10 mouse cellular contexts compared by ENCODE assay signal in the genomic region with DNA sequence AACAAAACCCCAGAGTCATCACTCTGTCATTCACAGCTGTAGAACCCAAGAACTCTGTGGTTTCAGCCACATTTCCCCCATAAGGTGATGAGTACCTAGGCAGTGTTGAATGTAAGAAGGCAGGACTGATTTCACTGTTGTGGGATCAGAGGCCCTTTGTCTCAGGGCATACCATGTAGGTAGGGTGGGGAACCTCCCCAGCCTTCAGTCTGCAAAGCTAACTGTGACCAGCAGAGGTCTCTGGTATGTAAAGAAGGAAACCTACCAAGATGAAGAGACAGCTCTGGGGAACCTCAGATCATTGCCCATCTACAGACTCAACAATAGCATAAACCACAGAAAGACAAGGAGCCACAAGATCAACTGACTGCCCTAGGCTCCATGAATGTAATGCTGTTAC. TPM values are rescaled to one million over a fixed set of nuclear protein-coding genes. Genes with fewer than 3 reads are reported as not detected.
DNase-seq lines count a peak whose midpoint lies in the region; ATAC-seq and TF ChIP-seq lines count a peak whose summit lies in the region.
"Had no signal": no experiment of that assay in that cellular context is flagged by ENCODE, and none has a peak within 500 bp of the region (broad histone marks: within the 10 kb centered on the region; RNA-seq: fewer than 3 reads in every experiment).

No protein-coding gene starts in this region.

- no peaks in the 10 kb centered on the region for H3K4me1 ChIP-seq in liver, embryonic 14.5 days (replicated peaks; ENCODE audit: control insufficient read depth in 2 of 2, insufficient read depth in 2 of 2, low read length in 1 of 2)
- no peaks in the 10 kb centered on the region for H3K4me1 ChIP-seq in liver, embryonic 12.5 days
- H3K4me1 ChIP-seq: limb, embryonic 13.5 days had no signal

- no peaks in the 10 kb centered on the region for H3K27me3 ChIP-seq in liver, embryonic 14.5 days (ENCODE audit: control insufficient read depth, insufficient read depth, low read length)
- no peaks in the 10 kb centered on the region for H3K27me3 ChIP-seq in liver, embryonic 12.5 days (replicated peaks)

- peak; percentile 38 for DNase-seq in adrenal gland, adult 2 months
- DNase-seq in adrenal gland, postnatal 4 days (ENCODE audit: low spot score in 2 of 2): no peak
- no peak for DNase-seq in liver, embryonic 14.5 days (ENCODE audit: low read depth in 3 of 3, low spot score in 3 of 3)
- DNase-seq in brain, adult 2 months (ENCODE audit: low read depth, low spot score): peak; percentile 69
- DNase-seq in induced T-regulatory cell, adult 2 months (ENCODE audit: low read depth): peak; percentile 13
- DNase-seq in right cerebral cortex, postnatal 36 days (ENCODE audit: low spot score in 2 of 2): peak; percentile 10 to 18
- no peak for DNase-seq in heart, postnatal 36 days

- ATAC-seq in liver, embryonic 14.5 days (ENCODE audit: insufficient read depth): no peak
- ATAC-seq in liver, embryonic 12.5 days: no peak

- no peak overlapping the region for H3K4me3 ChIP-seq in liver, embryonic 14.5 days (ENCODE audit: insufficient read depth in 1 of 2, low read depth in 2 of 2, low read length in 2 of 2)
- H3K4me3 ChIP-seq in liver, embryonic 12.5 days: no peak overlapping the region
- H3K4me3 ChIP-seq: limb, embryonic 13.5 days had no signal

- H3K9me3 ChIP-seq in liver, embryonic 14.5 days (ENCODE audit: control insufficient read depth, low read length): no peaks in the 10 kb centered on the region
- no peaks in the 10 kb centered on the region for H3K9me3 ChIP-seq in liver, embryonic 12.5 days (replicated peaks)
- H3K9me3 ChIP-seq: limb, embryonic 13.5 days had no signal

- intact Hi-C loops in heart, postnatal 36 days (cut with DNase I): loop anchor here (2.0 kb wide), 1 partner anchor 411 kb away; no protein-coding TSS in a partner anchor

- no peaks in the 10 kb centered on the region for H3K36me3 ChIP-seq in liver, embryonic 14.5 days (replicated peaks; ENCODE audit: control insufficient read depth, insufficient read depth, low read depth)
- no peaks in the 10 kb centered on the region for H3K36me3 ChIP-seq in liver, embryonic 12.5 days
- H3K36me3 ChIP-seq: limb, embryonic 13.5 days had no signal

- TF ChIP-seq EP300 in liver, embryonic 14.5 days (IDR thresholded peaks at IDR 0.05; ENCODE audit: low read depth): no peak

- no peak overlapping the region for H3K4me2 ChIP-seq in liver, embryonic 14.5 days (ENCODE audit: low read depth)
- no peak overlapping the region for H3K4me2 ChIP-seq in liver, embryonic 12.5 days
- H3K4me2 ChIP-seq: limb, embryonic 13.5 days had no signal

- peak; percentile 25; the same call in 1 of the 2 replicates for TF ChIP-seq CTCF in liver, embryonic 14.5 days (IDR thresholded peaks at IDR 0.05; ENCODE audit: low read depth)

- H3K27ac ChIP-seq in liver, embryonic 14.5 days: no peak overlapping the region
- no peak overlapping the region for H3K27ac ChIP-seq in liver, embryonic 12.5 days
- H3K27ac ChIP-seq: limb, embryonic 13.5 days had no signal

- H3K9ac ChIP-seq in liver, embryonic 14.5 days (replicated peaks): no peak overlapping the region
- no peak overlapping the region for H3K9ac ChIP-seq in liver, embryonic 12.5 days
- H3K9ac ChIP-seq: limb, embryonic 13.5 days had no signal

RNA-seq across cellular contexts. Expression of a gene that starts 36.4 kb away (rescaled TPM):
- total RNA-seq in adrenal gland, adult 2 months (2021): not detected
- not detected in 2 replicates for polyA plus RNA-seq in adrenal gland, adult 2 months (2012; rRNA removed)
- total RNA-seq in adrenal gland, postnatal 4 days (2021): under 1 TPM in 1 of 2 experiments, not detected in 1; 0.31 TPM
- not detected in 2 replicates for polyA plus RNA-seq in liver, embryonic 14.5 days (2012; rRNA removed)
- not detected in 2 replicates for polyA plus RNA-seq in liver, embryonic 14.5 days (2014; fragmentation: Nextera tagmentation; extraction: Ambion mirVana)
- not detected in 2 replicates for polyA plus RNA-seq in liver, embryonic 12.5 days (2016; fragmentation: Nextera tagmentation; extraction: Ambion mirVana)
- total RNA-seq in heart, postnatal 36 days (2021): not detected
- polyA plus RNA-seq: C2C12; limb, embryonic 13.5 days had no signal

Comparison
In these comparisons a context has a peak if more than half of its experiments do, and no peak if none do; other contexts are left out.
1. DNase-seq: peak in adrenal gland, adult 2 months (single experiment), brain, adult 2 months (single experiment), induced T-regulatory cell, adult 2 months (single experiment) and right cerebral cortex, postnatal 36 days (2 of 2); none in adrenal gland, postnatal 4 days (0 of 2), liver, embryonic 14.5 days (0 of 3) and heart, postnatal 36 days (0 of 2).